Mouse (Mus musculus) heart, embryonic 16.5 days (tissue): ENCODE measurements around the gene Atp12a. TPM values are rescaled to one million over a fixed set of nuclear protein-coding genes. Genes with fewer than 3 reads are reported as not detected.

Experiments
- ATAC-seq: fragments of 200-750 bp; cut with Nextera tagmentation; replicated peaks from 2 replicates; pipeline ENCODE4 v1.8.0; 2017; ENCODE audit warnings: moderate number of reproducible peaks; ENCODE audit not compliant: insufficient read depth, low FRiP score; ENCODE audit errors: extremely low read depth
- H3K27ac ChIP-seq: fragments of 300-500 bp; sonication (generic); 2 replicates; pipeline ENCODE4 v1.5.1; 2014; ENCODE audit warnings: mild to moderate bottlenecking, low read length, control low read depth, moderate library complexity
- H3K27me3 ChIP-seq: fragments of 300-500 bp; sonication (generic); 2 replicates; pipeline ENCODE4 v1.6.1; 2014; ENCODE audit warnings: low read length, mixed read lengths; ENCODE audit not compliant: control insufficient read depth, insufficient read depth
- H3K36me3 ChIP-seq: fragments of 300-500 bp; sonication (generic); 2 replicates; pipeline ENCODE4 v1.6.1; 2014; ENCODE audit not compliant: control insufficient read depth, insufficient read depth
- H3K4me1 ChIP-seq: fragments of 300-500 bp; sonication (generic); 2 replicates; pipeline ENCODE4 v1.6.1; 2014; ENCODE audit warnings: low read length, mixed read lengths; ENCODE audit not compliant: control insufficient read depth, insufficient read depth
- H3K4me2 ChIP-seq: fragments of 300-500 bp; sonication (generic); 2 replicates; pipeline ENCODE4 v1.6.1; 2014; ENCODE audit warnings: low read depth, mild to moderate bottlenecking, control low read depth, low read length
- H3K4me3 ChIP-seq: fragments of 300-500 bp; sonication (generic); 2 replicates; pipeline ENCODE4 v1.5.1; 2014; ENCODE audit warnings: mild to moderate bottlenecking, control low read depth, low read length
- H3K9ac ChIP-seq: fragments of 300-500 bp; sonication (generic); 2 replicates; pipeline ENCODE4 v1.6.1; 2014; ENCODE audit warnings: low read length, control low read depth
- H3K9me3 ChIP-seq: fragments of 300-500 bp; sonication (generic); replicated peaks from 2 replicates; pipeline ENCODE4 v1.6.1; 2016; ENCODE audit warnings: low read length; ENCODE audit not compliant: control insufficient read depth
- WGBS: fragments of 180-500 bp; shearing (Covaris S2); extraction: QIAGEN DNeasy Blood & Tissue Kit; methylation state at CpG from one replicate; pipeline ENCODE4 v1.1.7; 2014; 5-methylcytosine and 5-hydroxymethylcytosine counted together
- polyA plus RNA-seq: library from polyadenylated mRNA; unstranded; fragments of >200 nt; fragmentation: Nextera tagmentation; extraction: Ambion mirVana; gene quantifications from 2 replicates; pipeline ENCODE4 v1.2.1, GENCODE M21; 2015

Atp12a gene
- polyA plus RNA-seq, 1 experiment from 2014 or later, result 0.11 TPM

DNA sequence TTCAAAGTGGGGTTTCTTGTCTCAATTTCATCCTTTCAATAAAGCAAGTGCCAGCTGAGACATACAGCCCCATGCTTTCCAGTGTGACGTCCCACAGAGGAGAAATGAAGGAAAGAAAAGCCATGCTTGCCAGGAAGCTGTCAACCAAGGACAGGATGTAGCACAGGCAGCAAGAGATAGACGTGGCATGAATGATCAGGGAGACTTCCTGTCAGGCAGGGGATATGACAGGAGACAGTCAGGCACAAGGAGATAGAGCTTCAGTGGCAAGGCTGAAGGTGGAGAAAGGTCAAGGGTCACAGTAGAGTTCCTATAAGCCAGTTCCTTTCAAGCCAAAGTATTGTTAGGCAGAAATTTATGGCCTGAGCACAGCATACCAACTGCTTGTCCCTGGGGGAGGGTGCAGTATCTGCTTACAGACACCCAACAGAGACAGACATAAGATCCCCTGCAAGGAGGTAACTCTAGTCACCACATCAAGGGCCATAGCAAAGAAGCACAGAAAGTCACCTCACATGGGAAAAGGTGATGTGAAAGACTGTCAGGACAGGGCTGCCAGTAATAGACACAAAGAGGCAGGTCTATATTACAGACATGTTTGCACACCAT lies 28.9 kb downstream of the Atp12a start:
- Histone ChIP-seq H3K9me3 (no peaks in the 10 kb centered on the region), H3K4me3 (no peak overlapping the region), H3K4me1 (peaks cover 5% of the 10 kb centered on the region), H3K27me3 (no peaks in the 10 kb centered on the region), H3K4me2 (no peak overlapping the region), H3K9ac (no peak overlapping the region), H3K27ac (no peak overlapping the region), H3K36me3 (no peaks in the 10 kb centered on the region)
- ATAC-seq, result no peak
- WGBS, result 7% methylated on average over 2 of the region's 2 CpGs

DNA sequence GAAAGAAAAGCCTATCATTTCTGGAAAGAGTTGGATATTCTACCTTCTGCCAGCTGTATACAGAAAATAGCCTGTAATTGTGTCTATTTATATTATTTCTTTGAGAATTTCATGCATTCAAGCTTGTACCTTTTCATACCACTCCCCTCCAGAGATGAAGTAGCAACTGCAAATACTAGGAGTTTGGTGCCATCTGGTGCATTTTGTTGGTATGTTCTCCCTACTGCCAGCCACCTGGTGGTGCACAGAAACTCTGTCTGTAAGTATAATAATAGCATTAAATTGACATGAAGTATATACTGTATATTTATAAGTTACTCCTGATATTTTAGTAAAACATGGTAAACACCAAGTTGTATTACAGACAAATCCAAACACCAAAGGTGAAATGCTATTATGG lies 33.1 kb downstream of the Atp12a start:
- Histone ChIP-seq H3K36me3 (no peaks in the 10 kb centered on the region), H3K9ac (no peak overlapping the region), H3K9me3 (no peaks in the 10 kb centered on the region), H3K4me3 (no peak overlapping the region), H3K27me3 (no peaks in the 10 kb centered on the region), H3K4me1 (peaks cover 5% of the 10 kb centered on the region), H3K4me2 (no peak overlapping the region), H3K27ac (no peak overlapping the region)
- ATAC-seq, result no peak

DNA sequence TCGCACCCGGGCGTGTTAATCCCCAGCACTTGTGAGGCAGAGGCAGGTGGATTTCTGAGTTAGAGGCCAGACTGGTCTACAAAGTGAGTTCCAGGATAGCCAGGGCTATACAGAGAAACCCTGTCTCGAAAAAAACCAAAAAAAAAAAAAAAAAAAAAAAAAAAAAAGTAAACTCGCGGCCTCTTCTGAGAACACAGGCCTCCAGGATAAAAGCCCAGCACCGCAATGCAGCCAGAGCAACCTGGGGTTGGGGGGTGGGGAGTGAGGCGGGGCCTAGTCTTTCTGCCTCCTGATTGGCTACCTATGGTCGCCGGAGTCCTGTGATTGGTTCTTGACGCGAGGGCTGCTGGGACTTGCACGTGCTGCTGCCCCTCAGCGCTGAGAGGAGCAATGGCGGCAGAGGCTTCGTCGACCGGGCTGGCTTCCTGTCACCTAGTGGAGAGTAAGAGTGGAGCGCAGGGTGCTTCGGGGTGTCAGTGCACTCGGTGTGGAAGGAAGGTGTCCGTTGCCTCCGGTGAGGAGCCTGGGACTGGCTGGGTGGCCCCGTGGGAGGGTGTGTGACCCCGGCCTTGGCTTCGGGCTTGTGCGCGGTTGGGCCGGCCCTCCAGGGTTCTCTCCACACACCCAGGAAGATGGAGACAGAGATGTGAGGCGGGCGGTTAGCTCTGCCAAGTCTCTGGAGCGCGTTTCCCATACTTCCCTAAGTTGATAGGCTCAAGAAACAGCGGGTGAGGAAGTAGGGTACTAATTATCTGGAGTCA lies 37.6 kb downstream of the Atp12a start, which contains the start of gene Rnf17:
Gene Rnf17 (plus strand): TSS at position 271 of the 761 bp plus-strand sequence.
- Histone ChIP-seq H3K4me3 (peak within 1 kb of the TSS; percentile 35), H3K9me3 (no peaks in the 10 kb centered on the region), H3K9ac (no peak within 1 kb of the TSS), H3K27ac (no peak within 1 kb of the TSS), H3K4me1 (no peaks in the 10 kb centered on the region), H3K36me3 (no peaks in the 10 kb centered on the region), H3K27me3 (no peaks in the 10 kb centered on the region), H3K4me2 (peak within 1 kb of the TSS; percentile 44)
- no peak for ATAC-seq
- WGBS, result 60% methylated on average over 34 of the region's 34 CpGs

DNA sequence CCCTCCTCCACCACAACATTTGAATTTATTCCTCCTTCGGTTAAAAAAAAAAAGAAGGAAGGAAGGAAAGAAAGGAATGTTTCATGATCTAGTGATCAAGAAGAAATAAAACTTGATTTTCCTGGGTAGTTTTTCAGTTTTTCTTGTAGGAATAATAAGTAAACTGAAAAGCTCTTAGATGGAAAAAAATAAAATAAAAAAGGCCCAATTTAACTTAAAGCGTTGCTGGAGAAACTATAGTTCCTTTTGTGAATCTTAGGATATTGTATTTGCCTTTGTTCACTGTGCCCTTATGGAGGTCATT lies 38.2 kb downstream of the Atp12a start:
- Histone ChIP-seq H3K27ac (no peak overlapping the region), H3K4me1 (no peaks in the 10 kb centered on the region), H3K36me3 (no peaks in the 10 kb centered on the region), H3K4me3 (no peak overlapping the region), H3K9ac (no peak overlapping the region), H3K9me3 (no peaks in the 10 kb centered on the region), H3K4me2 (no peak overlapping the region), H3K27me3 (no peaks in the 10 kb centered on the region)
- WGBS, result 87% methylated on average over 2 of the region's 2 CpGs
- ATAC-seq, result no peak

Other genes starting within 250 kb of the Atp12a start
- gene Gzme, start 244.4 kb upstream of the Atp12a start, polyA plus RNA-seq, result not detected in 2 replicates
- gene Gzmd, start 232.5 kb upstream of the Atp12a start, polyA plus RNA-seq, result not detected in 2 replicates
- gene Gzmg, start 205.5 kb upstream of the Atp12a start, polyA plus RNA-seq, result not detected in 2 replicates
- not detected in 2 replicates for gene Gzmn, start 190.5 kb upstream of the Atp12a start, polyA plus RNA-seq
- not detected in 2 replicates for gene Gzmf, start 153.7 kb upstream of the Atp12a start, polyA plus RNA-seq
- gene Gzmc, start 130.4 kb upstream of the Atp12a start, polyA plus RNA-seq, result 0.17 and 0.43 TPM in 2 replicates
- 0.57 and 1.2 TPM in 2 replicates for gene Gzmb, start 102.8 kb upstream of the Atp12a start, polyA plus RNA-seq
- 1.1 and 1.8 TPM in 2 replicates for gene Rnf17, start 37.5 kb downstream of the Atp12a start, polyA plus RNA-seq
- 6.8 and 7.2 TPM in 2 replicates for gene Cenpj, start 210.4 kb downstream of the Atp12a start, polyA plus RNA-seq
- 8.4 and 10.8 TPM in 2 replicates for gene Parp4, start 210.6 kb downstream of the Atp12a start, polyA plus RNA-seq